Mouse (Mus musculus): ENCODE measurements around the gene Adamts4. TPM values are rescaled to one million over a fixed set of nuclear protein-coding genes. Genes with fewer than 3 reads are reported as not detected.

The Adamts4 gene
- polyA plus RNA-seq (2014; fragmentation: Illumina TruSeq; extraction: RNeasy Lipid Tissue Mini Kit (QIAGEN cat#74804); ENCODE audit: low read depth, low replicate concordance) = 2.6 TPM

GRCm38 (mm10) chr1:171249913-171250600 lies at the start of gene Adamts4:
Adamts4 (plus strand) TSS chr1:171250421.

GRCm38 (mm10) chr1:171213801-171214496 lies 36.3 kb upstream of the Adamts4 start, which contains the start of gene Nr1i3:
Nr1i3 (plus strand) TSS chr1:171213970.

GRCm38 (mm10) chr1:171222238-171223155 lies 27.7 kb upstream of the Adamts4 start, which contains the start of gene Tomm40l:
Tomm40l (minus strand) TSS chr1:171222514.

GRCm38 (mm10) chr1:171224857-171225256 lies 25.4 kb upstream of the Adamts4 start, which contains the start of gene Apoa2:
Apoa2 (plus strand) TSS chr1:171225054.

GRCm38 (mm10) chr1:171234126-171234525 lies 16.1 kb upstream of the Adamts4 start, which contains the start of gene Fcer1g:
Fcer1g (minus strand) TSS chr1:171234365.

GRCm38 (mm10) chr1:171250680-171251593 lies 716 bp downstream of the Adamts4 start, which contains the start of gene Ndufs2:
Ndufs2 (minus strand) TSS chr1:171251388.

GRCm38 (mm10) chr1:171269848-171270572 lies 19.8 kb downstream of the Adamts4 start, which contains the start of gene B4galt3:
B4galt3 (plus strand) TSS chr1:171270328.

GRCm38 (mm10) chr1:171280916-171281527 lies 30.8 kb downstream of the Adamts4 start, which contains the start of gene Ppox:
Ppox (minus strand) TSS chr1:171281186.

GRCm38 (mm10) chr1:171287136-171288081 lies 37.2 kb downstream of the Adamts4 start, which contains the start of gene Usp21:
Usp21 (minus strand) TSS chr1:171287991.

GRCm38 (mm10) chr1:171294298-171295062 lies 44.3 kb downstream of the Adamts4 start, which contains the start of gene Ufc1:
Ufc1 (minus strand) TSS chr1:171295024.

Other genes with a start within 250 kb of the Adamts4 start
- gene Fcgr4, start 231.5 kb upstream of the Adamts4 start, polyA plus RNA-seq (2014; fragmentation: Illumina TruSeq; extraction: RNeasy Lipid Tissue Mini Kit (QIAGEN cat#74804); ENCODE audit: low read depth, low replicate concordance) = 2.5 TPM
- gene Fcgr3, start 185.5 kb upstream of the Adamts4 start, polyA plus RNA-seq (2014; fragmentation: Illumina TruSeq; extraction: RNeasy Lipid Tissue Mini Kit (QIAGEN cat#74804); ENCODE audit: low read depth, low replicate concordance) = 10.6 TPM
- 1.3 TPM for gene Cfap126, start 136.5 kb upstream of the Adamts4 start, polyA plus RNA-seq (2014; fragmentation: Illumina TruSeq; extraction: RNeasy Lipid Tissue Mini Kit (QIAGEN cat#74804); ENCODE audit: low read depth, low replicate concordance)
- 44.4 TPM for gene Sdhc, start 99.8 kb upstream of the Adamts4 start, polyA plus RNA-seq (2014; fragmentation: Illumina TruSeq; extraction: RNeasy Lipid Tissue Mini Kit (QIAGEN cat#74804); ENCODE audit: low read depth, low replicate concordance)
- not detected for gene Mpz, start 99.7 kb upstream of the Adamts4 start, polyA plus RNA-seq (2014; fragmentation: Illumina TruSeq; extraction: RNeasy Lipid Tissue Mini Kit (QIAGEN cat#74804); ENCODE audit: low read depth, low replicate concordance)
- gene Pcp4l1, start 54.2 kb upstream of the Adamts4 start, polyA plus RNA-seq (2014; fragmentation: Illumina TruSeq; extraction: RNeasy Lipid Tissue Mini Kit (QIAGEN cat#74804); ENCODE audit: low read depth, low replicate concordance) = 36.1 TPM
- gene Nr1i3, start 36.5 kb upstream of the Adamts4 start, polyA plus RNA-seq (2014; fragmentation: Illumina TruSeq; extraction: RNeasy Lipid Tissue Mini Kit (QIAGEN cat#74804); ENCODE audit: low read depth, low replicate concordance) = 1.4 TPM
- 6.9 TPM for gene Tomm40l, start 27.9 kb upstream of the Adamts4 start, polyA plus RNA-seq (2014; fragmentation: Illumina TruSeq; extraction: RNeasy Lipid Tissue Mini Kit (QIAGEN cat#74804); ENCODE audit: low read depth, low replicate concordance)
- not detected for gene Apoa2, start 25.4 kb upstream of the Adamts4 start, polyA plus RNA-seq (2014; fragmentation: Illumina TruSeq; extraction: RNeasy Lipid Tissue Mini Kit (QIAGEN cat#74804); ENCODE audit: low read depth, low replicate concordance)
- 23.4 TPM for gene Fcer1g, start 16.1 kb upstream of the Adamts4 start, polyA plus RNA-seq (2014; fragmentation: Illumina TruSeq; extraction: RNeasy Lipid Tissue Mini Kit (QIAGEN cat#74804); ENCODE audit: low read depth, low replicate concordance)
- gene Ndufs2, start 967 bp downstream of the Adamts4 start, polyA plus RNA-seq (2014; fragmentation: Illumina TruSeq; extraction: RNeasy Lipid Tissue Mini Kit (QIAGEN cat#74804); ENCODE audit: low read depth, low replicate concordance) = 59.0 TPM
- gene B4galt3, start 19.9 kb downstream of the Adamts4 start, polyA plus RNA-seq (2014; fragmentation: Illumina TruSeq; extraction: RNeasy Lipid Tissue Mini Kit (QIAGEN cat#74804); ENCODE audit: low read depth, low replicate concordance) = 10.8 TPM
- 10.9 TPM for gene Ppox, start 30.8 kb downstream of the Adamts4 start, polyA plus RNA-seq (2014; fragmentation: Illumina TruSeq; extraction: RNeasy Lipid Tissue Mini Kit (QIAGEN cat#74804); ENCODE audit: low read depth, low replicate concordance)
- gene Usp21, start 37.6 kb downstream of the Adamts4 start, polyA plus RNA-seq (2014; fragmentation: Illumina TruSeq; extraction: RNeasy Lipid Tissue Mini Kit (QIAGEN cat#74804); ENCODE audit: low read depth, low replicate concordance) = 15.5 TPM
- 84.2 TPM for gene Ufc1, start 44.6 kb downstream of the Adamts4 start, polyA plus RNA-seq (2014; fragmentation: Illumina TruSeq; extraction: RNeasy Lipid Tissue Mini Kit (QIAGEN cat#74804); ENCODE audit: low read depth, low replicate concordance)
- gene Dedd, start 78.7 kb downstream of the Adamts4 start, polyA plus RNA-seq (2014; fragmentation: Illumina TruSeq; extraction: RNeasy Lipid Tissue Mini Kit (QIAGEN cat#74804); ENCODE audit: low read depth, low replicate concordance) = 22.4 TPM
- 20.6 TPM for gene Nit1, start 95.2 kb downstream of the Adamts4 start, polyA plus RNA-seq (2014; fragmentation: Illumina TruSeq; extraction: RNeasy Lipid Tissue Mini Kit (QIAGEN cat#74804); ENCODE audit: low read depth, low replicate concordance)
- gene Pfdn2, start 95.2 kb downstream of the Adamts4 start, polyA plus RNA-seq (2014; fragmentation: Illumina TruSeq; extraction: RNeasy Lipid Tissue Mini Kit (QIAGEN cat#74804); ENCODE audit: low read depth, low replicate concordance) = 17.3 TPM
- not detected for gene Klhdc9, start 110.4 kb downstream of the Adamts4 start, polyA plus RNA-seq (2014; fragmentation: Illumina TruSeq; extraction: RNeasy Lipid Tissue Mini Kit (QIAGEN cat#74804); ENCODE audit: low read depth, low replicate concordance)
- 0.60 TPM for gene Nectin4, start 119.7 kb downstream of the Adamts4 start, polyA plus RNA-seq (2014; fragmentation: Illumina TruSeq; extraction: RNeasy Lipid Tissue Mini Kit (QIAGEN cat#74804); ENCODE audit: low read depth, low replicate concordance)
- 10.1 TPM for gene Arhgap30, start 138.5 kb downstream of the Adamts4 start, polyA plus RNA-seq (2014; fragmentation: Illumina TruSeq; extraction: RNeasy Lipid Tissue Mini Kit (QIAGEN cat#74804); ENCODE audit: low read depth, low replicate concordance)
- 1.4 TPM for gene Usf1, start 160.9 kb downstream of the Adamts4 start, polyA plus RNA-seq (2014; fragmentation: Illumina TruSeq; extraction: RNeasy Lipid Tissue Mini Kit (QIAGEN cat#74804); ENCODE audit: low read depth, low replicate concordance)
- gene Tstd1, start 168.5 kb downstream of the Adamts4 start, polyA plus RNA-seq (2014; fragmentation: Illumina TruSeq; extraction: RNeasy Lipid Tissue Mini Kit (QIAGEN cat#74804); ENCODE audit: low read depth, low replicate concordance) = 34.1 TPM
- 91.4 TPM for gene F11r, start 187.1 kb downstream of the Adamts4 start, polyA plus RNA-seq (2014; fragmentation: Illumina TruSeq; extraction: RNeasy Lipid Tissue Mini Kit (QIAGEN cat#74804); ENCODE audit: low read depth, low replicate concordance)

Measured in sigmoid colon, adult 10 weeks (tissue).